In the genomic region with DNA sequence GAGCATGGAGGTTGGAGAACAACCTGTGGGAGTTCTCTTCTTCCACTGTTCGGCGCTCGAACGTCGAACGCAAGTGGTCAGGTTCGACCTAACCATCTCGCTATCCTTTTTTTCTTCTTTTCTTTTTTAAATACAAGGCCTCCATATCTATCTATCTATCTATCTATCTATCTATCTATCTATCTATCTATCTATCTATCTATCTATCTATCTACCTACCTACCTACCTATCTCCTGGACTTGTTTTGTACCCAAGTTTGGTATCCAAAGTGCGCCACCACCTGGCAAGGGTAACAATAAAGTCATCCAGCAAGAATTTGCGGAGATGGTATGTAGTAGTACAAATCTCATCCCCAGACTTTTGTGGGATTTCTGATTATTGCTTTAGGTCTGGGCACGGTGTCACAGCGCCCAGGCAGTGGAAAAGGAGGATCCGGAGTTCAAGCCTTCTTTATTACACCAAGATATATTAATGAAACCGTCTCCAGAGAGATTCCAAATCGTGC, we compare ENCODE assay signal across 8 mouse cellular contexts. TPM values are rescaled to one million over a fixed set of nuclear protein-coding genes. Genes with fewer than 3 reads are reported as not detected.
DNase-seq lines count a peak whose midpoint lies in the region; ATAC-seq lines count a peak whose summit lies in the region.

A gene (minus strand): TSS at position 51 of the 506 bp plus-strand sequence.

- peaks cover 33% of the 10 kb centered on the region for H3K36me3 ChIP-seq in limb, embryonic 12.5 days
- peaks cover 30% of the 10 kb centered on the region for H3K36me3 ChIP-seq in midbrain, embryonic 14.5 days (ENCODE audit: control insufficient read depth, insufficient read depth, low read length)

- peaks cover 42% of the 10 kb centered on the region for H3K4me1 ChIP-seq in limb, embryonic 12.5 days (replicated peaks)
- peaks cover 41% of the 10 kb centered on the region for H3K4me1 ChIP-seq in midbrain, embryonic 14.5 days (ENCODE audit: control insufficient read depth, insufficient read depth, low read length)

- H3K27me3 ChIP-seq in limb, embryonic 12.5 days = no peaks in the 10 kb centered on the region
- H3K27me3 ChIP-seq in midbrain, embryonic 14.5 days (ENCODE audit: control insufficient read depth, insufficient read depth, low read length) = no peaks in the 10 kb centered on the region

- peak; percentile 46 for DNase-seq in cerebellum, adult 9-10 months
- no peak for DNase-seq in cerebellum, adult 11 months
- DNase-seq in brain, adult 2 months (ENCODE audit: low read depth, low spot score) = peak; percentile 58
- no peak for DNase-seq in gastrocnemius, postnatal 10 days
- peak; percentile 80 for DNase-seq in induced T-regulatory cell, adult 2 months (ENCODE audit: low read depth)
- no peak for DNase-seq in midbrain, embryonic 14.5 days
- peak; percentile 67 for DNase-seq in thymus, postnatal 25 days

- no peak for ATAC-seq in limb, embryonic 12.5 days (ENCODE audit: insufficient number of reproducible peaks, insufficient read depth, low FRiP score, low TSS enrichment, low read depth)
- ATAC-seq in midbrain, embryonic 14.5 days (ENCODE audit: low FRiP score, low TSS enrichment) = no peak

- peak within 1 kb of the TSS; percentile 90 for H3K9ac ChIP-seq in limb, embryonic 12.5 days (replicated peaks)
- H3K9ac ChIP-seq in midbrain, embryonic 14.5 days (replicated peaks; ENCODE audit: low read length) = peak within 1 kb of the TSS; percentile 88

- H3K4me2 ChIP-seq in limb, embryonic 12.5 days = peak within 1 kb of the TSS; percentile 94
- H3K4me2 ChIP-seq in midbrain, embryonic 14.5 days (ENCODE audit: low read length) = peak within 1 kb of the TSS; percentile 94

- peak within 1 kb of the TSS; percentile 92 for H3K27ac ChIP-seq in limb, embryonic 12.5 days
- peak within 1 kb of the TSS; percentile 87 for H3K27ac ChIP-seq in midbrain, embryonic 14.5 days (replicated peaks; ENCODE audit: low read depth, low read length)

- 12% methylated on average over 15 of the region's 15 CpGs for WGBS in limb, embryonic 12.5 days
- WGBS in midbrain, embryonic 14.5 days = 15% methylated on average over 15 of the region's 15 CpGs

- H3K9me3 ChIP-seq in limb, embryonic 12.5 days = no peaks in the 10 kb centered on the region
- no peaks in the 10 kb centered on the region for H3K9me3 ChIP-seq in midbrain, embryonic 14.5 days (ENCODE audit: control insufficient read depth, low read length)

- peak within 1 kb of the TSS; percentile 82 for H3K4me3 ChIP-seq in limb, embryonic 12.5 days (replicated peaks)
- H3K4me3 ChIP-seq in midbrain, embryonic 14.5 days (replicated peaks; ENCODE audit: low read depth, low read length) = peak within 1 kb of the TSS; percentile 58

RNA-seq across cellular contexts. Expression of the gene that starts here (rescaled TPM):
- total RNA-seq in gastrocnemius, postnatal 10 days (2021) = 100 to 1,000 TPM; 428 to 441 TPM
- 1,152 and 1,201 TPM in 2 replicates for polyA plus RNA-seq in limb, embryonic 12.5 days (2016; fragmentation: Nextera tagmentation; extraction: Ambion mirVana)
- polyA plus RNA-seq in midbrain, embryonic 14.5 days (2014; fragmentation: Nextera tagmentation; extraction: Ambion mirVana) = 635 and 731 TPM in 2 replicates

Comparison
In these comparisons a context has a peak if more than half of its experiments do, and no peak if none do; other contexts are left out.
1. DNase-seq: peak in cerebellum, adult 9-10 months (single experiment), brain, adult 2 months (single experiment), induced T-regulatory cell, adult 2 months (single experiment) and thymus, postnatal 25 days (single experiment); none in cerebellum, adult 11 months (single experiment), gastrocnemius, postnatal 10 days (single experiment) and midbrain, embryonic 14.5 days (single experiment).